Mouse (Mus musculus): ENCODE measurements at regions not wholly inside any gene's neighbourhood (a gene's known extent, or its start where the extent isn't known, plus 50 kb on each side); places are given as distances from the start of the nearest gene placed in this dataset.

DNA sequence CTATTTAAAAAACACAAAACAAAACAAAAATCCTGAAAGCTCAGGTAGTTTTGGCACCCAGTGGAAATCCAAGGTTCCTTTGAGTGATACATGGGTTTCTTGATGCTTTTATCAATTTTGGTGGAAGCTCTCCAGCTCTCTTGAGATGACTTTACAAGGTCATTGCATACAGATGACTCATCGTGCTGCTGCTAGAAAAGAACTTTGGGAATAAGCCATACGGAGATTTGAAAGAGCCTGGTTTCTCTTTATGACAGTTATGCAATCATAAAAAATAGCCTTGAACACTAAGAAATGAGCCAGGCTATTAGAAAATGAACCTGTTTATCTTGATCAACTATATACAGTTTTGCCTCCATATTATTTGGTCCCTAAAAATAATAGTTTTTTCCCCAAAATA, 362.0 kb downstream of the Plk2 start:
- no peak overlapping the region for H3K4me3 ChIP-seq (replicated peaks; ENCODE audit: low read length)
- no peak overlapping the region for H3K4me2 ChIP-seq (ENCODE audit: low read length)
- H3K4me1 ChIP-seq (replicated peaks; ENCODE audit: control insufficient read depth, insufficient read depth, low read length) = peaks cover 5% of the 10 kb centered on the region
- no peaks in the 10 kb centered on the region for H3K9me3 ChIP-seq (ENCODE audit: control insufficient read depth, low read length)
- no peak for ATAC-seq
- no peak overlapping the region for H3K27ac ChIP-seq (ENCODE audit: low read length)
- WGBS = 89% methylated on average over 2 of the region's 2 CpGs
- H3K27me3 ChIP-seq (replicated peaks; ENCODE audit: control insufficient read depth, insufficient read depth, low read length) = no peaks in the 10 kb centered on the region
- no peak overlapping the region for H3K9ac ChIP-seq (replicated peaks; ENCODE audit: low read depth, low read length)
- no peaks in the 10 kb centered on the region for H3K36me3 ChIP-seq (ENCODE audit: control insufficient read depth, insufficient read depth)

DNA sequence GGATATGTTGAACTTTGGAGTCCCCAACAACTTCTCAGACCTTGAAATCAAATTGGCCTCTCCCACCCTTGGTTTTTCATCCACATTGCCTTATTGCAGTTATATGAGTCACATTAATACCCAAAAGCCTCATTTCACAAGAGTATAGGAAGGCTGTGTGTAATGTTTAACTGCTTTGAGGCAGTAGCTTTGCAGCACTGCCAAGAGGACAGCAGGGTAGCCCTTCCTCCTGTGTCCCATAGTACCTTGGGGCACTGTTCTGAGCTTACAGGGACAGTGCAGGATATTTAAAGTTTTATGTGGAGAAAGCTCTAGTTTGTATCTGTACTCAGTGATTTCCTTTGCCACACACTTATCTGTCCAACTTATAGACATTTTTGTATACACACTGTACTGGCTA, 374.4 kb downstream of the Plk2 start:
- no peaks in the 10 kb centered on the region for H3K9me3 ChIP-seq (ENCODE audit: control insufficient read depth, low read length)
- no peak overlapping the region for H3K9ac ChIP-seq (replicated peaks; ENCODE audit: low read depth, low read length)
- H3K27me3 ChIP-seq (replicated peaks; ENCODE audit: control insufficient read depth, insufficient read depth, low read length) = no peaks in the 10 kb centered on the region
- no peak overlapping the region for H3K27ac ChIP-seq (ENCODE audit: low read length)
- no peak overlapping the region for H3K4me2 ChIP-seq (ENCODE audit: low read length)
- H3K4me1 ChIP-seq (replicated peaks; ENCODE audit: control insufficient read depth, insufficient read depth, low read length) = no peaks in the 10 kb centered on the region
- no peak for ATAC-seq
- H3K4me3 ChIP-seq (replicated peaks; ENCODE audit: low read length) = no peak overlapping the region
- H3K36me3 ChIP-seq (ENCODE audit: control insufficient read depth, insufficient read depth) = no peaks in the 10 kb centered on the region

DNA sequence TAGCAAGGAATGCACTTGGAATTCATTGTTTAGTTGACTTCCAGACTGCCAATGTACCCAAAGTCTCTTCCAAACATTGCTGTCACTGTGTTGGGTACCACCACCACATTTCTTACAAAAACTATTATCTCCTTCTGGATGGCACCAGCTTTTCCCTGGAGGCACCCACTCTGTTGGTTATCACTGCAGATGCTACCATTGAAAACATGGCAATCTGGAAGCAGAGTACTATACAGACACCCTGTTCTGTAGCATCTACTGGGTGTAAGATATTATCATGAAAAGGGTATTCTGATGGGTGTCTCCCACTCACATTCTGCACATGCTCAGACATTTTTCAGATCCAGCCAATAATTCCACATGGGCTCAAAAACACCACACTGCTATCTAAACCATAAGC, 380.4 kb downstream of the Plk2 start:
- no peak overlapping the region for H3K9ac ChIP-seq (replicated peaks; ENCODE audit: low read depth, low read length)
- no peak for ATAC-seq
- no peaks in the 10 kb centered on the region for H3K4me1 ChIP-seq (replicated peaks; ENCODE audit: control insufficient read depth, insufficient read depth, low read length)

DNA sequence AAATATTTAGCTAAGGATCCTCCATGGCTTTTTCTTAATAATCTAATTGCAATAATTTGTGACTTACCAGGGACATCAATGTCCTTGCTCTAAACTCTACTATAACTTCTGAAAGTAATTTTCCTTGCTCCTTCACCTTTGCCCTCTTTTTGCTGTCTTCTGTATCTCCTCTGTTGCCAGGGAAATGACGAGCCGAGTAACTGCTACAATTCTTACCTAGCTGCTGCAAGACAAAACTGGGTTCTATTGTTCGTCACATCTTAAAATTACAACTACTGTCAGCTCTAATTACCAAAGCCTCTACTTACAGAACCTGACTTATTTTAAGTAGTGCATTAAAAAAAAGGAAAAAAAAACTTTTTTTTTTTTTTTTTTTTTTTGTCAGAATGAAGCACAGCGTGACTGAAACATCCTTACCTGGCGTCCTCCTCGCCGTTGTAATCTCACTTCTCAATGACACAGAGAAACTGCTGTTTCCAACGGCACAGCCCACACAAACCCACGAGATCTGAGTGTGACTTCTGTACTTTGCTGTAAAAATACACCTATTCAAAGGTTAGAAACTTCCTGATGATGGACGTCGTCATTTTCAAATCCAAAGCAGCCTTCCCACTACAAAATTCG, 389.4 kb downstream of the Plk2 start:
- no peak; the same call in 1 of the 2 replicates for ATAC-seq
- 72% methylated on average over 12 of the region's 12 CpGs for WGBS
- no peak overlapping the region for H3K4me3 ChIP-seq (replicated peaks; ENCODE audit: low read length)

More for the DNA sequence above, 380.4 kb downstream of the Plk2 start:
- Histone ChIP-seq H3K4me3 (replicated peaks; ENCODE audit: low read length) (no peak overlapping the region), H3K27ac (ENCODE audit: low read length) (no peak overlapping the region), H3K27me3 (replicated peaks; ENCODE audit: control insufficient read depth, insufficient read depth, low read length) (no peaks in the 10 kb centered on the region), H3K4me2 (ENCODE audit: low read length) (no peak overlapping the region), H3K9me3 (ENCODE audit: control insufficient read depth, low read length) (no peaks in the 10 kb centered on the region), H3K36me3 (ENCODE audit: control insufficient read depth, insufficient read depth) (no peaks in the 10 kb centered on the region)

DNA sequence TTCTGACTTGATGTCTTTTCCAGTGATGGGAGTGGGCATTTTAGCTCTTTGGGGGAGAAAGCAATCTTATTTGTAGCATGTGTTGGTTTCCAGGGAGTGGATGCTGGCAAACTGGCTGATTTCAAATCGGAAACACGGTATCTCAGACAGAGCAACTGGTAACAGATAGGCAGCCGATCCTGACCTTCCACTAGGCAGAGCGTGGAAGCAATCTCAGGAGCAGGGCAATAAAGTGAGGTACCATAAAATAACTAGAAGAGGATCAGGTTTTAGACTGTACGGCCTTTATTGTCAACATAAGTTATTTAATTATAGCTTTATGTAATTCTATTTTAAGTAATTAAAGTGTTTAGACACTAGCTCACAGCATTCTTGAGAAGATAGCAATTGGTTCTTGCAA, 390.0 kb downstream of the Plk2 start:
- H3K27me3 ChIP-seq (replicated peaks; ENCODE audit: control insufficient read depth, insufficient read depth, low read length) = no peaks in the 10 kb centered on the region
- no peak overlapping the region; the same call in 1 of the 2 replicates for H3K27ac ChIP-seq (ENCODE audit: low read length)
- no peaks in the 10 kb centered on the region for H3K36me3 ChIP-seq (ENCODE audit: control insufficient read depth, insufficient read depth)
- H3K4me3 ChIP-seq (replicated peaks; ENCODE audit: low read length) = no peak overlapping the region
- no peak overlapping the region for H3K9ac ChIP-seq (replicated peaks; ENCODE audit: low read depth, low read length)
- H3K4me2 ChIP-seq (ENCODE audit: low read length) = no peak overlapping the region
- WGBS = 84% methylated on average over 5 of the region's 5 CpGs
- ATAC-seq = no peak
- no peaks in the 10 kb centered on the region for H3K4me1 ChIP-seq (replicated peaks; ENCODE audit: control insufficient read depth, insufficient read depth, low read length)
- H3K9me3 ChIP-seq (ENCODE audit: control insufficient read depth, low read length) = no peaks in the 10 kb centered on the region

More for the DNA sequence above, 389.4 kb downstream of the Plk2 start:
- H3K27me3 ChIP-seq (replicated peaks; ENCODE audit: control insufficient read depth, insufficient read depth, low read length) = no peaks in the 10 kb centered on the region
- H3K9ac ChIP-seq (replicated peaks; ENCODE audit: low read depth, low read length) = no peak overlapping the region
- H3K36me3 ChIP-seq (ENCODE audit: control insufficient read depth, insufficient read depth) = no peaks in the 10 kb centered on the region
- no peak overlapping the region for H3K4me2 ChIP-seq (ENCODE audit: low read length)
- H3K9me3 ChIP-seq (ENCODE audit: control insufficient read depth, low read length) = no peaks in the 10 kb centered on the region
- H3K4me1 ChIP-seq (replicated peaks; ENCODE audit: control insufficient read depth, insufficient read depth, low read length) = no peaks in the 10 kb centered on the region
- H3K27ac ChIP-seq (ENCODE audit: low read length) = no peak overlapping the region; the same call in 1 of the 2 replicates

DNA sequence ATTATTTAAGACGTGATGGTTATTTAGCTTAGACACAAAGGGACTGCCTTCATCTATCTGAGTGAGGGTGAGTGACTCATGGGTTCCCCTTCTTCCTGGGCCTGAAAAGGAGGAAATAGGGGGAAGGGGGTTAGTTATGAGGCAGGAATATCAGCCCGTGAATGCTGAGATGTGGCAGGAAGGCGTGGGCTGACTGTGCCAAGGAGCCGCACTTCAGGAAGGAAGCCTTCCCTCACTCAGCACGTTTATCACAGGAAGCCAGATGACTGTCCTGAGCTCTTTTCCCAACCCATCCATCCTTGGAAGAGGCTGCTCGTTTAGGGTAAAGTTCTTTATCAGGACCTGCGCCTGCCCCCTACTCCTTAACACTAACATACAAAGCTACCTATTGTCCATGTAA, 403.5 kb downstream of the Plk2 start:
- no peak for ATAC-seq
- Histone ChIP-seq H3K4me2 (ENCODE audit: low read length) (no peak overlapping the region), H3K9ac (replicated peaks; ENCODE audit: low read depth, low read length) (no peak overlapping the region), H3K4me1 (replicated peaks; ENCODE audit: control insufficient read depth, insufficient read depth, low read length) (no peaks in the 10 kb centered on the region), H3K9me3 (ENCODE audit: control insufficient read depth, low read length) (no peaks in the 10 kb centered on the region), H3K4me3 (replicated peaks; ENCODE audit: low read length) (no peak overlapping the region), H3K27ac (ENCODE audit: low read length) (no peak overlapping the region), H3K36me3 (ENCODE audit: control insufficient read depth, insufficient read depth) (no peaks in the 10 kb centered on the region), H3K27me3 (replicated peaks; ENCODE audit: control insufficient read depth, insufficient read depth, low read length) (no peaks in the 10 kb centered on the region)
- WGBS = 63% methylated on average over 7 of the region's 7 CpGs

DNA sequence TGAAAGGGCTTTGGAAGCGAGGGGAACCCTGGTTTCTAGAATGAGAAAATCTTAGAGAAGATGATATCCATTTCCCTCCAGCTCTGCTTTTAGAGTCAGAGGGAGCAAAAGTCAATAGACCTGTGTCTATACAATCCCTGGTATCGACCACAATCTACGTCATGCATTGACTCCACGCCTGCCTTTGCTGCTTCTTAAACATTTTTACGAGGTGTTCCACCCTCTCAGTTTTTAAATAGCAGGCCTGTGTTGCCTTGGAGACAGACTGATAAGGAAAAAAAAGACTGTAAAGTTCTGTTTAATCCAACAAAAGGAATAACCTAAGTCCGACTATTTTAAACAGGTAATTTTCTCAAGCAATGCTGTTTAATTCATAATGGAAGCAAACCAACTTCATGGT, 408.0 kb downstream of the Plk2 start:
- 84% methylated on average over 6 of the region's 6 CpGs for WGBS
- H3K4me2 ChIP-seq (ENCODE audit: low read length) = no peak overlapping the region
- H3K9ac ChIP-seq (replicated peaks; ENCODE audit: low read depth, low read length) = no peak overlapping the region
- H3K27ac ChIP-seq (ENCODE audit: low read length) = no peak overlapping the region
- H3K36me3 ChIP-seq (ENCODE audit: control insufficient read depth, insufficient read depth) = no peaks in the 10 kb centered on the region
- H3K27me3 ChIP-seq (replicated peaks; ENCODE audit: control insufficient read depth, insufficient read depth, low read length) = no peaks in the 10 kb centered on the region
- H3K9me3 ChIP-seq (ENCODE audit: control insufficient read depth, low read length) = no peaks in the 10 kb centered on the region
- no peak for ATAC-seq
- H3K4me3 ChIP-seq (replicated peaks; ENCODE audit: low read length) = no peak overlapping the region
- no peaks in the 10 kb centered on the region for H3K4me1 ChIP-seq (replicated peaks; ENCODE audit: control insufficient read depth, insufficient read depth, low read length)

DNA sequence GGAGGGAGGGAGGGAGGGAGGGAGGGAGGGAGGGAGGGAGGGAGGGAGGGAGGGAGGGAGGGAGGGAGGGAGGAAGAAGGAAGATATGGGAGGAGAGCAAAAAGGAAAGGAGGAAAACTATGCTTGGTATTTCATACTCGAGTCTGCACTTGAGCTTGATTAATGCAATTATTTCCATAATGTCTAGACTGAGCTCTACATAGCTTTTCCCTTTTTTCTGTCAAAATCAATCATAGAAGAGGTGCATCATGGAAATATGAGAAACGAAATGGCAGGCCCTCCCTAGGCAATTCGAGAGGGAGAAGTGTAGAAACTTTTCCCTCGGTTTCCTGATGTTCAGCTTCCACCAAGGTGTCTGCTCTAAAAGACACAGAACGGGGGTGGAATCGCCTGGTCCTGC, 417.6 kb downstream of the Plk2 start:
- Histone ChIP-seq H3K36me3 (ENCODE audit: control insufficient read depth, insufficient read depth) (no peaks in the 10 kb centered on the region), H3K4me3 (replicated peaks; ENCODE audit: low read length) (no peak overlapping the region), H3K27me3 (replicated peaks; ENCODE audit: control insufficient read depth, insufficient read depth, low read length) (no peaks in the 10 kb centered on the region), H3K9ac (replicated peaks; ENCODE audit: low read depth, low read length) (no peak overlapping the region), H3K4me1 (replicated peaks; ENCODE audit: control insufficient read depth, insufficient read depth, low read length) (0 out of 2 replicates have a peak, but pooled peaks cover 2% of the 10 kb centered on the region), H3K27ac (ENCODE audit: low read length) (no peak overlapping the region), H3K9me3 (ENCODE audit: control insufficient read depth, low read length) (no peaks in the 10 kb centered on the region), H3K4me2 (ENCODE audit: low read length) (no peak overlapping the region)
- 75% methylated on average over 6 of the region's 6 CpGs for WGBS
- ATAC-seq = no peak

DNA sequence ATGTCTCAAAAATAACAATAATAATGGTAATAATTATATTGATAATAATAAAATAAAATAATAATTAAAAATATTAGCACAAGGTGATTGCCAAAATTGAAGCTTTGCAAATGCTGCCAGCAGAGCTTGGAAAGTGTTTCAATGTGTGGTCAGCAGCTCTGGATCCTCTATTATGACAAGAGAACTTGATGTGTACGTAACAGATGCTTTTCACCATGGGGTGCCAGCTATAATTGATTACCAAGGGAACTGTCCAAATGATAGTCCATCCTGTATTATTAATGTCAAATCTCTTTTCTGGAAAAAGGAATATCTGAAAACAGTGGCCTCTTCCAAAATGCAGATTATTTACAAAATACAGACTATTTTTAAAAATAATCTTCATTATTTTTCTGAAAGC, 419.2 kb downstream of the Plk2 start:
- H3K4me1 ChIP-seq (replicated peaks; ENCODE audit: control insufficient read depth, insufficient read depth, low read length) = 0 out of 2 replicates have a peak, but pooled peaks cover 2% of the 10 kb centered on the region
- no peaks in the 10 kb centered on the region for H3K27me3 ChIP-seq (replicated peaks; ENCODE audit: control insufficient read depth, insufficient read depth, low read length)
- ATAC-seq = no peak
- H3K36me3 ChIP-seq (ENCODE audit: control insufficient read depth, insufficient read depth) = no peaks in the 10 kb centered on the region
- H3K9ac ChIP-seq (replicated peaks; ENCODE audit: low read depth, low read length) = no peak overlapping the region
- H3K27ac ChIP-seq (ENCODE audit: low read length) = no peak overlapping the region
- H3K4me3 ChIP-seq (replicated peaks; ENCODE audit: low read length) = no peak overlapping the region
- 56% methylated on average over 1 of the region's 1 CpGs for WGBS
- H3K9me3 ChIP-seq (ENCODE audit: control insufficient read depth, low read length) = no peaks in the 10 kb centered on the region
- no peak overlapping the region for H3K4me2 ChIP-seq (ENCODE audit: low read length)

DNA sequence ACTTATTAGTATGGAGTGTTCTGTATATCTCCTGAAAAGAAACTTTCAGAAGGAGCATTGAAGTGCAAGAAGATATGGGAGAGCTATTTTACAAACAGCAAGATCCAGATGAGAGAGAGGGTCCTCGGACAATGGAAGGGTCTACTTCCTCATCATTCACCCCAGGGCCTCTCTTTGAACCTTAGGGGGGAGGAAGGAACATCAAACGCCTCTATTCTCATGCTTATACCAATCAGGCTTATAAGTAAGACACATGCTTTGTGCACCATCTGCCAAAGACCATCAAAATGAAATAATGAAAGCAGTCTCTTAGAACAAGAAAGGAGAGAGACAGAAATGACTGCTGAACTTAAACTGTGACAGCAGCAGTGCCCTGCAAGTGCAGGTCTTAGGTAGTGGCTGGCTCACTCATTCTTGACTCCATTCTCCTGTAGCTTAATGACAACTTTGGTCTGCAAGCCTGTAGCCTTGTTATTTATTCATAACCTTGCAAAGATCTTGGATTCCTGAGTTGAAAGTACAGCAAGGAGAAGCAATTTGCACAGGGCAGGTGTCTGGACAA, 424.5 kb downstream of the Plk2 start:
- ATAC-seq = peak; percentile 23; the same call in 1 of the 2 replicates
- no peak overlapping the region for H3K9ac ChIP-seq (replicated peaks; ENCODE audit: low read depth, low read length)
- no peaks in the 10 kb centered on the region for H3K27me3 ChIP-seq (replicated peaks; ENCODE audit: control insufficient read depth, insufficient read depth, low read length)
- H3K4me2 ChIP-seq (ENCODE audit: low read length) = no peak overlapping the region
- H3K4me3 ChIP-seq (replicated peaks; ENCODE audit: low read length) = no peak overlapping the region
- no peaks in the 10 kb centered on the region for H3K9me3 ChIP-seq (ENCODE audit: control insufficient read depth, low read length)
- H3K27ac ChIP-seq (ENCODE audit: low read length) = no peak overlapping the region
- H3K4me1 ChIP-seq (replicated peaks; ENCODE audit: control insufficient read depth, insufficient read depth, low read length) = 0 out of 2 replicates have a peak, but pooled peaks cover 2% of the 10 kb centered on the region
- WGBS = 37% methylated on average over 2 of the region's 2 CpGs
- H3K36me3 ChIP-seq (ENCODE audit: control insufficient read depth, insufficient read depth) = no peaks in the 10 kb centered on the region
